Mouse (Mus musculus) embryonic facial prominence, embryonic 11.5 days (tissue): ENCODE results near the gene Crygs. TPM values are rescaled to one million over a fixed set of nuclear protein-coding genes. Genes with fewer than 3 reads are reported as not detected.
"Not testable (repeated sequence)": the region's sequence is repeated elsewhere in the genome, so short reads cannot be mapped to it uniquely, and the experiment has no call there.

Experiments
- ATAC-seq: fragments of 200-750 bp; cut with Nextera tagmentation; replicated peaks from 2 replicates; pipeline ENCODE4 v1.8.0; 2017; ENCODE audit warnings: low read depth; ENCODE audit not compliant: insufficient number of reproducible peaks, low FRiP score, low TSS enrichment
- DNase-seq: peaks from one replicate; pipeline ENCODE4 v3.0.0-alpha.2; 2015; ENCODE audit warnings: low spot score
- H3K27ac ChIP-seq: fragments of 300-500 bp; sonication (generic); replicated peaks from 2 replicates; pipeline ENCODE4 v1.5.1; 2014; ENCODE audit warnings: mild to moderate bottlenecking, low read depth, low read length, control low read depth
- H3K27me3 ChIP-seq: fragments of 300-500 bp; sonication (generic); 2 replicates; pipeline ENCODE4 v1.6.1; 2014; ENCODE audit warnings: mild to moderate bottlenecking, low read length, moderate library complexity, mixed read lengths; ENCODE audit not compliant: control insufficient read depth, insufficient read depth
- H3K36me3 ChIP-seq: fragments of 300-500 bp; sonication (generic); replicated peaks from 2 replicates; pipeline ENCODE4 v1.6.1; 2014; ENCODE audit warnings: low read depth, mild to moderate bottlenecking, low read length, moderate library complexity, mixed read lengths; ENCODE audit not compliant: control insufficient read depth, insufficient read depth
- H3K4me1 ChIP-seq: fragments of 300-500 bp; sonication (generic); 2 replicates; pipeline ENCODE4 v1.6.1; 2014; ENCODE audit warnings: low read length, mixed read lengths; ENCODE audit not compliant: control insufficient read depth, insufficient read depth
- H3K4me2 ChIP-seq: fragments of 300-500 bp; sonication (generic); 2 replicates; pipeline ENCODE4 v1.6.1; 2014; ENCODE audit warnings: low read depth, mild to moderate bottlenecking, control low read depth, low read length, moderate library complexity
- H3K4me3 ChIP-seq: fragments of 300-500 bp; sonication (generic); 2 replicates; pipeline ENCODE4 v1.5.1; 2014; ENCODE audit warnings: low read depth, low read length, control low read depth
- H3K9ac ChIP-seq: fragments of 300-500 bp; sonication (generic); replicated peaks from 2 replicates; pipeline ENCODE4 v1.6.1; 2014; ENCODE audit warnings: mild to moderate bottlenecking, control low read depth, low read length
- H3K9me3 ChIP-seq: fragments of 300-500 bp; sonication (generic); replicated peaks from 2 replicates; pipeline ENCODE4 v1.6.1; 2016; ENCODE audit warnings: mild to moderate bottlenecking, low read length, inconsistent platforms, mixed read lengths; ENCODE audit not compliant: control insufficient read depth
- WGBS: fragments of 180-500 bp; shearing (Covaris S2); extraction: QIAGEN DNeasy Blood & Tissue Kit; methylation state at CpG from one replicate; pipeline ENCODE4 v1.1.7; 2014; 5-methylcytosine and 5-hydroxymethylcytosine counted together
- polyA plus RNA-seq: library from polyadenylated mRNA; unstranded; fragments of >200 nt; fragmentation: Nextera tagmentation; extraction: Ambion mirVana; gene quantifications from 2 replicates; pipeline ENCODE4 v1.2.1, GENCODE M21; 2014

The Crygs gene
- polyA plus RNA-seq, 1 experiment from 2014 or later: 0.25 TPM

DNA sequence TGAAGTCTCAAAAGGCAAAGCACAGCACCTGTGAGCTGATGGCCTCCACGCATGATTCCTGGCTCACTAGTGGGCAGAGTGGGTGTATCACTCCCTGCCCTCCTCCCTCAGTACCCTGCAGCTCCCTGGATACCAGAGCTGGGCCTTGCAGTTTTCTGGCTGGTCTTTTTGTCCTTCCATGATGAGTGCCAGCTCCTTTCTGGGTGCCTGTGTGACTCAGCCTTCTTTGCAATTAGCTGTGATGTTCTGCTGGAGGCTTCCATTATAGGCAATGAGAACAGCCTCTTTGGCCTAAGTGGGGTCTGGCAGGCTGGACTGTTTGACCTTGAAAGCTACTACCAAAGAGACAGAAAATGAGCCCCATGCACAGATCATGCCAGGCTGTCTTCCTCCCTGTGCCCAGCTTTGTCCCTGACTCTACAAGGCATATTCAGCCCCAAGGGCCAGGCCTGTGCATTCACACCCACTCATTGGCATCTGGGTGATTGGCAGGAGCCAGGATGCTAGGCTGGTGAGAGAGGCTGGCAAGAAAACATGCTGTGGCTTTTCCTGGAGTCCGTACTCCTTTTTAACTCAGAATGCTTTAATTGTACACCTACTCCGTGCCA, 32.0 kb downstream of the Crygs start:
- WGBS: 87% methylated on average over 3 of the region's 3 CpGs

DNA sequence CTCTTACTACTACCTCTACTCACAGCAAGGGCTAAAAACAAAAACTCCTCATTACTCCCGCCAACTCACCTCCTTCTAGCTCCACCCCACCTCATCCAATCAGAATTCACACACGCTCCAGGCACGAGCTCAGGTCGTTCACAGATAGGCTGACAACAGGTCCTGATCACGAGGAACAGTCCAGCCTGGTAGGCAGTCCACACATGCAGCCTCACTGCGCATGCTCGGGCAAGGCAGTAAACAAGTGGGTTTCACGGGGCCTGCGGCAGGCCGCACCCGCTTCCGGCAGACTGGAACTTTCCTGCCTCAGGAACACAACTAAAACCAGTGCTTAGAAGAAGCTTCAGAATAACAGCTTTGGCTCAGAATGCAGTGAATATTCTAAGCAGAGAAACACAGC, 33.1 kb downstream of the Crygs start:
- not testable (repeated sequence) for H3K9ac ChIP-seq, H3K4me1 ChIP-seq, H3K27ac ChIP-seq, ATAC-seq, H3K36me3 ChIP-seq, DNase-seq, H3K4me2 ChIP-seq, H3K27me3 ChIP-seq, H3K4me3 ChIP-seq, H3K9me3 ChIP-seq
- WGBS: 91% methylated on average over 12 of the region's 12 CpGs

More for the DNA sequence above, 32.0 kb downstream of the Crygs start:
- Histone ChIP-seq H3K4me1 (no peaks in the 10 kb centered on the region), H3K9ac (no peak overlapping the region), H3K27me3 (no peaks in the 10 kb centered on the region), H3K9me3 (no peaks in the 10 kb centered on the region), H3K36me3 (no peaks in the 10 kb centered on the region), H3K27ac (no peak overlapping the region), H3K4me2 (no peak overlapping the region), H3K4me3 (no peak overlapping the region)
- ATAC-seq: no peak
- no peak for DNase-seq

DNA sequence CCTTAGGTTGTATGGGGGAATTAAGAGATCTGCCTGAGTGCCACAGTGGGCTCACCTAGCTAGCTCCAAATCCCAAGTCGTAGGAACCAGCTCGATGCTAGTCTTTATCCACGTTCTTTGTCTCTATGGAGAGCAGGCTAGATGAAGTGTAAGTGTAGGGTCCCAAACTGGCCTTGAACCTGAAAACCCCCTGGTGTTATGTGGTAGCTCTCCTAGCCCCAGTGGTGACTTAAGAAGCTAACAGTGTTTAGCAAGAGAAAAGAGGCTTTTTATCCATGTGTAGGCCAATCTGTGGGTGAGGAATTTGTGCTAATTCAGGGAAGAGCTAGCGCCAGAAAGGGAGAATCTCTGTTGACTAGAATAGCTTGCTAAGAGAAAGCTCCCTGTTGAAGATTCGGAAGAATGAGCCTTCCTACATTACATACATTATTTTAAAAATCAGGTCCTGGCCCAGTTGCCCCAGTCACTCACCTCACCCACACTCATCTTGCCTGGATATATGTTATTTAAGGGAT, 35.8 kb downstream of the Crygs start:
- Histone ChIP-seq H3K27me3 (no peaks in the 10 kb centered on the region), H3K27ac (no peak overlapping the region), H3K4me1 (no peaks in the 10 kb centered on the region), H3K9me3 (no peaks in the 10 kb centered on the region), H3K4me3 (no peak overlapping the region), H3K36me3 (no peaks in the 10 kb centered on the region), H3K4me2 (no peak overlapping the region), H3K9ac (no peak overlapping the region)
- WGBS: 66% methylated on average over 5 of the region's 5 CpGs
- DNase-seq: no peak
- no peak for ATAC-seq

DNA sequence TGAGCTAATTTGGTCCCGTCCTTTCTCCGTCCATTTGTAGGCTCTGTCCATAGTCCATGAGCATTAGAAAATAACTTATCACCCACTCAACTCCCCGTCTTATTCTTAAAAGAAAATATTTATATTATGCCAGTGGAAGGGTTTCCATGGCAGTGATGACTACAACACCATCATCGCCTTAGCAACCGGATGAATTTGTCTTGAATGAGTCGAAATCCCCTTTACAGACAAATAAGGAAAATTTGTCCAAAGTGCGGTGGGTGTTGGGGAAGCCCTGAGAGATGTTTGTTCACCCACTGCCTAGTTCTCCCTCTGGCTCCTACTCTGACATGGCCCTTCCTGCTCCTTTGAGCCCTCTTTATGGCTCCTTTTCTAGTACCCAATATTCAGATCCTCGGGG, 42.7 kb downstream of the Crygs start:
- H3K27me3 ChIP-seq: no peaks in the 10 kb centered on the region
- DNase-seq (no peak), ATAC-seq (no peak)
- no peak overlapping the region for H3K4me2 ChIP-seq
- H3K36me3 ChIP-seq: no peaks in the 10 kb centered on the region
- no peak overlapping the region for H3K27ac ChIP-seq
- 86% methylated on average over 8 of the region's 8 CpGs for WGBS
- no peaks in the 10 kb centered on the region for H3K9me3 ChIP-seq
- H3K4me1 ChIP-seq: no peaks in the 10 kb centered on the region
- H3K9ac ChIP-seq: no peak overlapping the region
- H3K4me3 ChIP-seq: no peak overlapping the region

DNA sequence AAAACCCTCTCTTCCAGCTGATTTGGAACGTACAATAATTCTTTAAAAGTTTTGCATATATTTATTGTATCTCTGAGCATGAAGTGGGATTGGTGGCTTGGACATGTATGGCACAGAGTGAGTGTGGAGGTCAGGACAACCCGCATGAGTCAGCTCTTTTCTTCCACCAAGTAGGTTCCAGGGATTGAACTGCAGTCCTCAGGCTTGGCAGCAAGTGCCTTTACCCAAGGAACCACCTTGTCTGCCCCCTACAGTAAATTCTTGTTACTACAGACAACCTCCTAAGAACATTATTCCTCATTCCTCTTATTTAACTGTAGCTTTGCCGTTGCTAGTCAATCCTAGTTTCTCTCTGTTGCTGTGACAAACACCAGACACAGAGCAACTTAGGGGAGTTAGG, 44.0 kb downstream of the Crygs start:
- no peak overlapping the region for H3K4me2 ChIP-seq
- 94% methylated on average over 3 of the region's 3 CpGs for WGBS
- no peaks in the 10 kb centered on the region for H3K36me3 ChIP-seq
- H3K9ac ChIP-seq: no peak overlapping the region
- no peak for DNase-seq
- no peaks in the 10 kb centered on the region for H3K4me1 ChIP-seq
- H3K27me3 ChIP-seq: no peaks in the 10 kb centered on the region
- no peaks in the 10 kb centered on the region for H3K9me3 ChIP-seq
- no peak overlapping the region for H3K4me3 ChIP-seq
- ATAC-seq: no peak
- no peak overlapping the region for H3K27ac ChIP-seq

DNA sequence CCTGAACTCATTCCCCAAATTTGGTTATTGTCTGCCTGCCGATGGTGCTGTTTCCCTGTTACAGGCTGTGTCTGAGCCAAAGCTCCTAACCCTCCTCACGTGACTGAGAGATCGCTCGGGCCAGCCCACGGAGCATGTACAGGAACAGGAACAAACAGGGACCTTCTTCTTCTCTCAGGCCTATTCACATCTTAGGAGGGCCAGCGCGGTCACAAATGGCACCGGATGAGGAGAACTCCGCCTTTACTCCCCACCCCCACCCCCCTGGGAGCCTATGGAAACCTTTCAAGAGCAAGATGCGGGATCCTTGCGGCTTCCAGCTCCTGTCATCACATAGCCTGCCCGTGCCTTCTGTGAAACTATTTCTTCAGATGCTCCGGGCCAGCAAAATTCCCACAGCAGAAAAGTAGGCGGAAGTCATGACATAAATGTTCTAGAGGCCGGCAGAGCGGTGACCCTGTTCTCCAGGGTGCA, 44.6 kb downstream of the Crygs start:
- DNase-seq (no peak), ATAC-seq (no peak)
- H3K36me3 ChIP-seq: no peaks in the 10 kb centered on the region
- no peaks in the 10 kb centered on the region for H3K9me3 ChIP-seq
- no peak overlapping the region for H3K27ac ChIP-seq
- no peak overlapping the region for H3K4me2 ChIP-seq
- H3K4me3 ChIP-seq: no peak overlapping the region
- 65% methylated on average over 16 of the region's 16 CpGs for WGBS
- H3K27me3 ChIP-seq: no peaks in the 10 kb centered on the region
- H3K4me1 ChIP-seq: no peaks in the 10 kb centered on the region
- no peak overlapping the region for H3K9ac ChIP-seq

DNA sequence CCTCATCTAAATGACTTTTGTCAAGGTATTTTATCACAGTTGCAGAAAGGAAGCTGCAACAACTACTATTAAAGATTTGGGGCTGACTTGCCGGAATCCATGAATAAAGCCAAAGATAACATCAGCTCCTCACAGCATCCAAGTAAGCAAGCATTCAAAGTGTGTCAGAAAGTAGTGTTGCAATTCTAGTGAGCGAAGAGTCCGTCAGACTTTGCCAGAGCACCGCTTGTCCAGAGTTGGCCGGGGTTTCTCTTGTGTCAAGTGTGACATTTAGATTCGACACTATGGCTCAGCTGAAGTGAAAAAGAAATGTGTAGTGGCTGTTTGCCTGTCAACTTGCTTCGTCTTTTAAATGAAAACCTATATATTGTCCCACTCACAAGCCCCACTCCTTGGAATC, 45.8 kb downstream of the Crygs start:
- Histone ChIP-seq H3K27ac (no peak overlapping the region), H3K4me1 (no peaks in the 10 kb centered on the region), H3K9me3 (no peaks in the 10 kb centered on the region), H3K4me3 (no peak overlapping the region), H3K36me3 (no peaks in the 10 kb centered on the region), H3K9ac (no peak overlapping the region), H3K4me2 (no peak overlapping the region), H3K27me3 (no peaks in the 10 kb centered on the region)
- no peak for ATAC-seq
- DNase-seq: no peak
- 92% methylated on average over 7 of the region's 7 CpGs for WGBS
